Mouse (Mus musculus) large intestine, adult 2 months (tissue): ENCODE measurements around the gene Gphb5. TPM values are rescaled to one million over a fixed set of nuclear protein-coding genes. Genes with fewer than 3 reads are reported as not detected.

Experiments
- polyA plus RNA-seq: library from polyadenylated mRNA; depleted of rRNA; stranded (reverse); fragments of >200 nt; gene quantifications from 2 replicates; pipeline ENCODE4 v1.2.3, GENCODE M21; 2012; rRNA removed

Gphb5 gene
- polyA plus RNA-seq, 1 experiment: not detected

Other genes with a start within 250 kb of the Gphb5 start
- not detected in 2 replicates for gene Kcnh5, start 239.4 kb downstream of the Gphb5 start, polyA plus RNA-seq
- gene Rhoj, start 108.5 kb downstream of the Gphb5 start, polyA plus RNA-seq: 18.0 and 21.0 TPM in 2 replicates
- 5.7 and 8.1 TPM in 2 replicates for gene Ppp2r5e, start 179.5 kb upstream of the Gphb5 start, polyA plus RNA-seq